ENCODE assay signal across 22 mouse cellular contexts in the genomic region with DNA sequence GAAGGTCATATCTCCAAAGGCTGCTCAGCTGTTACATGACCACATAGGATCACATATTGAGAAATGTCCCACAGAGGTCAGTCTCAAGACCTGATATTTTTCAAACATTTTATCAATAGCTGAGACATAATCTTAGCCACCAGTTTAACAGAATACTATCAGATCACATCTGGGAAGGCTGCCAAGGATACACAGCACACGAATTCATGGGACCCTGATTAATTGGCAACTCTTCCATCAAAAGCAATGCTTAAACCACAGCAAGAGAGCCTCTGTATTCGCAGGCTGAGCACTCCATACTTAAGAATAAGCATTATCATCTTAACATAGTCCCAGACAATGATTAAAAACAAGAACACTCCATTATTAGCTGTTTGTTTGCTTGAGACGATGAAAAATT.
DNase-seq lines count a peak whose midpoint lies in the region; ATAC-seq lines count a peak whose summit lies in the region.
"Had no signal": no experiment of that assay in that cellular context is flagged by ENCODE, and none has a peak within 500 bp of the region (broad histone marks: within the 10 kb centered on the region; RNA-seq: fewer than 3 reads in every experiment).

No protein-coding gene starts in this region.

- no peak overlapping the region for H3K9ac ChIP-seq in forebrain, embryonic 14.5 days (ENCODE audit: low read length)
- no peak overlapping the region for H3K9ac ChIP-seq in midbrain, embryonic 11.5 days (ENCODE audit: low read length)
- no peak overlapping the region for H3K9ac ChIP-seq in midbrain, embryonic 13.5 days (replicated peaks)
- H3K9ac ChIP-seq: embryonic facial prominence, embryonic 13.5 days; forebrain, embryonic 15.5 days; hindbrain, embryonic 12.5 days; intestine, embryonic 15.5 days had no signal

- 33% methylated on average over 3 of the region's 3 CpGs for WGBS in forebrain, embryonic 14.5 days
- 92% methylated on average over 3 of the region's 3 CpGs for WGBS in forebrain, embryonic 10.5 days
- WGBS in midbrain, embryonic 11.5 days, result 79% methylated on average over 3 of the region's 3 CpGs
- WGBS in midbrain, embryonic 13.5 days, result 69% methylated on average over 3 of the region's 3 CpGs

- no peaks in the 10 kb centered on the region for H3K36me3 ChIP-seq in forebrain, embryonic 14.5 days (ENCODE audit: control insufficient read depth, insufficient read depth, low read length)
- no peaks in the 10 kb centered on the region for H3K36me3 ChIP-seq in forebrain, embryonic 10.5 days (replicated peaks)
- H3K36me3 ChIP-seq in midbrain, embryonic 11.5 days (ENCODE audit: control insufficient read depth, insufficient read depth, low read length), result no peaks in the 10 kb centered on the region
- H3K36me3 ChIP-seq in midbrain, embryonic 13.5 days, result no peaks in the 10 kb centered on the region
- H3K36me3 ChIP-seq: embryonic facial prominence, embryonic 13.5 days; forebrain, embryonic 15.5 days; G1E; heart, embryonic 10.5 days; hindbrain, embryonic 12.5 days; intestine, embryonic 15.5 days had no signal

- no peak overlapping the region for H3K27ac ChIP-seq in forebrain, embryonic 14.5 days (ENCODE audit: low read depth, low read length)
- H3K27ac ChIP-seq in forebrain, embryonic 10.5 days, result no peak overlapping the region
- H3K27ac ChIP-seq in midbrain, embryonic 11.5 days (ENCODE audit: low read depth, low read length), result no peak overlapping the region
- H3K27ac ChIP-seq in midbrain, embryonic 13.5 days, result no peak overlapping the region
- H3K27ac ChIP-seq: embryonic facial prominence, embryonic 13.5 days; forebrain, embryonic 15.5 days; heart, embryonic 10.5 days; hindbrain, embryonic 12.5 days; intestine, embryonic 15.5 days had no signal

- H3K27me3 ChIP-seq in forebrain, embryonic 14.5 days (replicated peaks; ENCODE audit: control insufficient read depth, insufficient read depth, low read length), result no peaks in the 10 kb centered on the region
- H3K27me3 ChIP-seq in forebrain, embryonic 10.5 days (ENCODE audit: poor library complexity, severe bottlenecking), result no peaks in the 10 kb centered on the region
- H3K27me3 ChIP-seq in midbrain, embryonic 11.5 days (ENCODE audit: control insufficient read depth, insufficient read depth, low read length), result no peaks in the 10 kb centered on the region
- no peaks in the 10 kb centered on the region for H3K27me3 ChIP-seq in midbrain, embryonic 13.5 days
- H3K27me3 ChIP-seq: embryonic facial prominence, embryonic 13.5 days; forebrain, embryonic 15.5 days; hindbrain, embryonic 12.5 days; intestine, embryonic 15.5 days had no signal

- no peak for ATAC-seq in forebrain, embryonic 14.5 days
- no peak for ATAC-seq in midbrain, embryonic 11.5 days (ENCODE audit: low FRiP score)
- no peak for ATAC-seq in midbrain, embryonic 13.5 days
- ATAC-seq: CD4-positive, CD25-positive, alpha-beta regulatory T cell, adult 4 months; forebrain, embryonic 15.5 days; intestine, embryonic 15.5 days had no signal

- peak; percentile 67 for DNase-seq in forebrain, embryonic 14.5 days (ENCODE audit: low spot score)
- DNase-seq in forebrain, embryonic 10.5 days (ENCODE audit: extremely low spot score, low spot score), result no peak
- peak; percentile 41 for DNase-seq in midbrain, embryonic 11.5 days (ENCODE audit: low spot score, missing footprints)
- peak; percentile 10 for DNase-seq in 416B (ENCODE audit: low read depth)
- peak; percentile 12 for DNase-seq in Muller cell, postnatal 12 days (ENCODE audit: inconsistent ontology term)
- DNase-seq in layer of hippocampus, postnatal 25 days (ENCODE audit: extremely low spot score in 1 of 2, low spot score in 1 of 2), result no peak
- DNase-seq: adrenal gland, postnatal 10 days; B cell, adult 2 months; cerebellum, adult 18-20 months; cerebellum, postnatal 25 days; gastrocnemius, postnatal 10 days; heart, adult 18-20 months; heart, postnatal 10 days; heart, postnatal 4 days had no signal

- H3K4me3 ChIP-seq in forebrain, embryonic 14.5 days (ENCODE audit: low read depth, low read length), result no peak overlapping the region
- H3K4me3 ChIP-seq in forebrain, embryonic 10.5 days, result no peak overlapping the region
- no peak overlapping the region for H3K4me3 ChIP-seq in midbrain, embryonic 11.5 days (ENCODE audit: low read depth, low read length)
- no peak overlapping the region for H3K4me3 ChIP-seq in midbrain, embryonic 13.5 days (replicated peaks)
- H3K4me3 ChIP-seq: embryonic facial prominence, embryonic 13.5 days; forebrain, embryonic 15.5 days; heart, embryonic 10.5 days; hindbrain, embryonic 12.5 days; intestine, embryonic 15.5 days had no signal

- no peak overlapping the region for H3K4me2 ChIP-seq in forebrain, embryonic 14.5 days (ENCODE audit: low read length)
- no peak overlapping the region for H3K4me2 ChIP-seq in midbrain, embryonic 11.5 days
- H3K4me2 ChIP-seq in midbrain, embryonic 13.5 days (replicated peaks), result no peak overlapping the region
- H3K4me2 ChIP-seq: embryonic facial prominence, embryonic 13.5 days; forebrain, embryonic 15.5 days; hindbrain, embryonic 12.5 days; intestine, embryonic 15.5 days had no signal

- H3K9me3 ChIP-seq in forebrain, embryonic 14.5 days (replicated peaks; ENCODE audit: control insufficient read depth, low read length), result no peaks in the 10 kb centered on the region
- H3K9me3 ChIP-seq in forebrain, embryonic 10.5 days, result no peaks in the 10 kb centered on the region
- no peaks in the 10 kb centered on the region for H3K9me3 ChIP-seq in midbrain, embryonic 11.5 days (ENCODE audit: control insufficient read depth, low read length)
- H3K9me3 ChIP-seq in midbrain, embryonic 13.5 days, result no peaks in the 10 kb centered on the region
- H3K9me3 ChIP-seq: embryonic facial prominence, embryonic 13.5 days; forebrain, embryonic 15.5 days; G1E; heart, embryonic 10.5 days; hindbrain, embryonic 12.5 days; intestine, embryonic 15.5 days had no signal

- no peaks in the 10 kb centered on the region for H3K4me1 ChIP-seq in forebrain, embryonic 14.5 days (ENCODE audit: control insufficient read depth, insufficient read depth, low read length)
- H3K4me1 ChIP-seq in forebrain, embryonic 10.5 days, result no peaks in the 10 kb centered on the region
- no peaks in the 10 kb centered on the region for H3K4me1 ChIP-seq in midbrain, embryonic 11.5 days (ENCODE audit: control insufficient read depth, insufficient read depth, low read length)
- H3K4me1 ChIP-seq in midbrain, embryonic 13.5 days (replicated peaks), result no peaks in the 10 kb centered on the region
- H3K4me1 ChIP-seq: embryonic facial prominence, embryonic 13.5 days; forebrain, embryonic 15.5 days; heart, embryonic 10.5 days; hindbrain, embryonic 12.5 days; intestine, embryonic 15.5 days had no signal

Comparison
In these comparisons a context has a peak if more than half of its experiments do, and no peak if none do; other contexts are left out.
1. DNase-seq: peak in forebrain, embryonic 14.5 days (single experiment), midbrain, embryonic 11.5 days (single experiment), 416B (single experiment) and Muller cell, postnatal 12 days (single experiment); none in forebrain, embryonic 10.5 days (single experiment) and layer of hippocampus, postnatal 25 days (0 of 2).